Mouse (Mus musculus) CH12.LX (cell line): Measurements from ENCODE around the gene 0610030E20Rik.

Experiments used
- CTCF ChIP-seq, 2 experiments: IDR thresholded peaks in 1 of 2; conservative IDR thresholded peaks in 1 of 2; 2 replicates each; pipeline ENCODE4 v1.5.1; 2011 to 2012; ENCODE audit warnings: low read depth in 2 of 2, low read length in 2 of 2, improper control_type of control experiment in 1 of 2, inconsistent platforms in 1 of 2, mild to moderate bottlenecking in 1 of 2, moderate library complexity in 1 of 2
- MAX ChIP-seq: IDR thresholded peaks from 2 replicates; pipeline ENCODE4 v1.6.1; 2011; ENCODE audit warnings: low read length, improper control_type of control experiment
- USF1 ChIP-seq: IDR thresholded peaks from 2 replicates; pipeline ENCODE4 v1.6.1; 2014; ENCODE audit warnings: low read depth, mild to moderate bottlenecking, inconsistent platforms, low read length, improper control_type of control experiment

DNA sequence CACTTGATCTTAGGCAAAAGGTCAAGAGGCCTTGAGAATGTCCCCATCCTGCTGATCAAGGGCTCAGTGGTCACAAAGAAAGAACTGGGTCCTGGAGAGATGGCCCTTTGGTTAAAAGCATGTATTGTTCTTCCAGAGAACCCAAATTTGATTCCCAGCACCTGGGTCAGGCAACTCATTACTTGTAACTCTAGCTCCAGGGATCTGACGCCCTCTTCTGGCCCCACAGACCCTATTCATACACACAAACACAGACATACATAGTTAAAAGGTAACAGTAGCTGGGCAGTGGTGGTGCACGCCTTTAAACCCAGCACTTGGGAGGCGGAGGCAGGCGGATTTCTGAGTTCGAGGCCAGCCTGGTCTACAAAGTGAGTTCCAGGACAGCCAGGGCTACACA is 45.2 kb downstream of the 0610030E20Rik start:
- TF ChIP-seq MAX (no peak), USF1 (no peak), CTCF (conservative IDR thresholded peaks at IDR 0.05 in 1 of 2, IDR thresholded peaks at IDR 0.05 in 1 of 2; ENCODE audit: low read depth in 2 of 2, low read length in 2 of 2) (no peak)
